Mouse (Mus musculus): ENCODE measurements around the gene Rcan3. TPM values are rescaled to one million over a fixed set of nuclear protein-coding genes. Genes with fewer than 3 reads are reported as not detected.

Gene Rcan3
- total RNA-seq (2023): 1 to 10 TPM; 6.0 to 8.1 TPM

DNA sequence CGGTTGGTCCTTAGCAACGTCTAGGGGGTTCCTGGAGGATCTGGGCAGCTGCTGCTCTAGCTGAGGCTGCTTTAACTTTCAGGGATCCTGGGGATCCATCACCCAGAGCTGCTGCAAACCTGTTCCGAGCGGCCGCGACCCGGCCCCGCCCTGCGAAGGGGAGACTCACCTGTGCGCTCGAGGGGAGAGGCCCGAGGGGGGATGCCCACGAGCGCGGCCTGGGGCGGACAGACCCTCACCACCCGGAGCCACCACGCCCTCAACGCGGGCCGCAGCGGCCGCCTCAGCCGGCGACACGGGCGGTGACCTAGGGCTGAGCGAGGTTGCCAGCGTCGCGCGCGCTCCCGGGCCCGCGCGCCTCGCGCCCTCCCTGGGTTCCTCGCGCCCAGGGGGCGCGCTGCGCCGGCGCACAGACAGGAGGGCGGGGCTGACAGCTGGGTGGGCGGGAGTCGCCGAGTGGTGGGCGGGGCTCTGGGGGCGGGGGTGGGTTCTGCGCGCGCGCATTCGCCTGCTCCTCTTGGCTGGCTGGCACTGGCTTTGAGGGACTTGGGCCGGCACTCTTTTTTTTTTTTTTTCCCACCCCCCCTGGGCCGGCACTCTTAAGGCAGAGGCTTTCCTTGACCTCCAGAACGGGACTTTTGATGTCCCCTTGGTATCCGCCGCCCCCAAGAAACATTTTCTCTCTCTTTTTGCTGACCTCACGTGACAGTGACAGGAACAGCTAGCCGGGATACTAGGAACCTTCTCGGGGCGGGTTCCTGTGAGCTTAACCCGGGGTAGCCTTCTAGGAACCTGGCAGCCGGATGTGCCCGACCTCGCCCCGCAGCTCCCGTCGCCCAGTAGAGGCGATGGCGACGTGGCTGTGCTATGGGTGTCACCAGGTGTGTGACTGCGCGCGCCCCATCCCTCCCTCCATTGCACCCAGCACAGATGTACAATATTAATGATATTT lies at the start of gene Rcan3:
Rcan3 (minus strand) TSS at position 411 of the 952 bp plus-strand sequence.

DNA sequence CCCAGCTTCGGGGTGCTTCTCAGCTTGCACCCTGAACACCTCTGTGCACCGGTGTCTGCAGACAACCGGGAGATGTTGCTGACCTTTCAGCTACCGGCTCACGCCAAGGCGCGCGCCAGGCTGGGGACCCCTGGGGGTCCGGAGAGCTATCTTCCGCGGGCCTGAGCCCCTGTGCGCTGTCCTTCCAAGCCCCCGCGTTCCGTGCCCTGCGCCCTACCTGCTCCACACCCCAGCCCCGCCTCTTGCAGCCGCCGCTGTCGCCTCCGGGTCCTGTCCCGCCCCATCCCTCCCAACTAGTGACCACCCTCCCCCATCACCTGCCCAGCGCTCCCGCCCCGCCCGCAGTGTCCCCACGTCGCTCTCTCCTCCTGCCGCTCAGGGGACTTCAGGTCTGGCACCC lies 35.7 kb downstream of the Rcan3 start, which contains the start of gene Ncmap:
Ncmap (minus strand) TSS at position 237 of the 400 bp plus-strand sequence.

Other genes starting within 250 kb of the Rcan3 start
- gene Clic4, start 161.0 kb downstream of the Rcan3 start, total RNA-seq (2023): 10 to 100 TPM; 33.4 to 38.2 TPM
- 100 to 1,000 TPM; 218 to 236 TPM for gene Srrm1, start 80.5 kb downstream of the Rcan3 start, total RNA-seq (2023)
- not detected for gene Ncmap, start 35.6 kb downstream of the Rcan3 start, total RNA-seq (2023)
- gene Stpg1, start 60.9 kb upstream of the Rcan3 start, total RNA-seq (2023): not detected
- 10 to 100 TPM; 22.5 to 24.2 TPM for gene Nipal3, start 61.2 kb upstream of the Rcan3 start, total RNA-seq (2023)
- gene Grhl3, start 139.8 kb upstream of the Rcan3 start, total RNA-seq (2023): not detected